Mouse (Mus musculus): ENCODE measurements around the gene Pip5kl1. TPM values are rescaled to one million over a fixed set of nuclear protein-coding genes. Genes with fewer than 3 reads are reported as not detected.

Gene Pip5kl1
- polyA plus RNA-seq, 1 experiment from 2014 or later = 9.2 TPM

Other genes with a start within 250 kb of the Pip5kl1 start
- gene Ciz1, start 222.5 kb upstream of the Pip5kl1 start, polyA plus RNA-seq (2015; fragmentation: Nextera tagmentation; extraction: Ambion mirVana) = 49.9 and 51.1 TPM in 2 replicates
- 44.3 and 47.0 TPM in 2 replicates for gene Dnm1, start 221.5 kb upstream of the Pip5kl1 start, polyA plus RNA-seq (2015; fragmentation: Nextera tagmentation; extraction: Ambion mirVana)
- gene 1110008P14Rik, start 192.9 kb upstream of the Pip5kl1 start, polyA plus RNA-seq (2015; fragmentation: Nextera tagmentation; extraction: Ambion mirVana) = 101 and 135 TPM in 2 replicates
- gene Lcn2, start 186.5 kb upstream of the Pip5kl1 start, polyA plus RNA-seq (2015; fragmentation: Nextera tagmentation; extraction: Ambion mirVana) = 0.56 and 1.4 TPM in 2 replicates
- 44.3 and 46.0 TPM in 2 replicates for gene Ptges2, start 178.9 kb upstream of the Pip5kl1 start, polyA plus RNA-seq (2015; fragmentation: Nextera tagmentation; extraction: Ambion mirVana)
- gene Naif1, start 124.3 kb upstream of the Pip5kl1 start, polyA plus RNA-seq (2015; fragmentation: Nextera tagmentation; extraction: Ambion mirVana) = 5.1 and 5.6 TPM in 2 replicates
- gene Slc25a25, start 123.4 kb upstream of the Pip5kl1 start, polyA plus RNA-seq (2015; fragmentation: Nextera tagmentation; extraction: Ambion mirVana) = 49.8 and 49.9 TPM in 2 replicates
- 7.9 and 9.1 TPM in 2 replicates for gene Fam102a, start 39.5 kb upstream of the Pip5kl1 start, polyA plus RNA-seq (2015; fragmentation: Nextera tagmentation; extraction: Ambion mirVana)
- 128 and 143 TPM in 2 replicates for gene Dpm2, start 3.9 kb upstream of the Pip5kl1 start, polyA plus RNA-seq (2015; fragmentation: Nextera tagmentation; extraction: Ambion mirVana)
- 0.50 and 0.71 TPM in 2 replicates for gene 9430097D07Rik, start 887 bp downstream of the Pip5kl1 start, polyA plus RNA-seq (2015; fragmentation: Nextera tagmentation; extraction: Ambion mirVana)
- 25.3 and 25.9 TPM in 2 replicates for gene St6galnac4, start 12.3 kb downstream of the Pip5kl1 start, polyA plus RNA-seq (2015; fragmentation: Nextera tagmentation; extraction: Ambion mirVana)
- gene St6galnac6, start 24.9 kb downstream of the Pip5kl1 start, polyA plus RNA-seq (2015; fragmentation: Nextera tagmentation; extraction: Ambion mirVana) = 9.4 and 11.0 TPM in 2 replicates
- gene Ak1, start 47.0 kb downstream of the Pip5kl1 start, polyA plus RNA-seq (2015; fragmentation: Nextera tagmentation; extraction: Ambion mirVana) = 74.2 and 75.4 TPM in 2 replicates
- 28.4 and 31.5 TPM in 2 replicates for gene Eng, start 71.8 kb downstream of the Pip5kl1 start, polyA plus RNA-seq (2015; fragmentation: Nextera tagmentation; extraction: Ambion mirVana)
- gene Fpgs, start 129.3 kb downstream of the Pip5kl1 start, polyA plus RNA-seq (2015; fragmentation: Nextera tagmentation; extraction: Ambion mirVana) = 14.3 and 14.7 TPM in 2 replicates
- gene Cdk9, start 138.3 kb downstream of the Pip5kl1 start, polyA plus RNA-seq (2015; fragmentation: Nextera tagmentation; extraction: Ambion mirVana) = 72.2 and 74.6 TPM in 2 replicates
- gene Sh2d3c, start 146.3 kb downstream of the Pip5kl1 start, polyA plus RNA-seq (2015; fragmentation: Nextera tagmentation; extraction: Ambion mirVana) = 42.5 and 51.4 TPM in 2 replicates
- 3.2 and 4.0 TPM in 2 replicates for gene 6330409D20Rik, start 166.2 kb downstream of the Pip5kl1 start, polyA plus RNA-seq (2015; fragmentation: Nextera tagmentation; extraction: Ambion mirVana)
- gene Tor2a, start 182.4 kb downstream of the Pip5kl1 start, polyA plus RNA-seq (2015; fragmentation: Nextera tagmentation; extraction: Ambion mirVana) = 53.2 and 55.8 TPM in 2 replicates
- 0.24 and 0.26 TPM in 2 replicates for gene Ttc16, start 200.8 kb downstream of the Pip5kl1 start, polyA plus RNA-seq (2015; fragmentation: Nextera tagmentation; extraction: Ambion mirVana)
- gene Ptrh1, start 201.0 kb downstream of the Pip5kl1 start, polyA plus RNA-seq (2015; fragmentation: Nextera tagmentation; extraction: Ambion mirVana) = 5.5 and 6.6 TPM in 2 replicates
- gene Cfap157, start 209.6 kb downstream of the Pip5kl1 start, polyA plus RNA-seq (2015; fragmentation: Nextera tagmentation; extraction: Ambion mirVana) = 0.84 and 1.3 TPM in 2 replicates